Mouse (Mus musculus) liver, embryonic 12.5 days (tissue): ENCODE data around the gene Cd99l2. TPM values are rescaled to one million over a fixed set of nuclear protein-coding genes. Genes with fewer than 3 reads are reported as not detected.

Experiments
- ATAC-seq: fragments of 200-750 bp; cut with Nextera tagmentation; 2 replicates; pipeline ENCODE4 v1.8.0; 2017; ENCODE audit warnings: moderate number of reproducible peaks, mild to moderate bottlenecking, moderate library complexity
- H3K27ac ChIP-seq: fragments of 300-500 bp; sonication (generic); 2 replicates; pipeline ENCODE4 v1.5.1; 2016; ENCODE audit warnings: mild to moderate bottlenecking
- H3K27me3 ChIP-seq: fragments of 300-500 bp; sonication (generic); replicated peaks from 2 replicates; pipeline ENCODE4 v1.6.1; 2016; ENCODE audit warnings: mild to moderate bottlenecking, moderate library complexity
- H3K36me3 ChIP-seq: fragments of 300-500 bp; sonication (generic); 2 replicates; pipeline ENCODE4 v1.6.1; 2016; ENCODE audit warnings: mild to moderate bottlenecking, moderate library complexity
- H3K4me1 ChIP-seq: fragments of 300-500 bp; sonication (generic); 2 replicates; pipeline ENCODE4 v1.6.1; 2016
- H3K4me2 ChIP-seq: fragments of 300-500 bp; sonication (generic); 2 replicates; pipeline ENCODE4 v1.6.1; 2016; ENCODE audit warnings: mild to moderate bottlenecking, moderate library complexity
- H3K4me3 ChIP-seq: fragments of 300-500 bp; sonication (generic); 2 replicates; pipeline ENCODE4 v1.5.1; 2016; ENCODE audit warnings: mild to moderate bottlenecking, moderate library complexity
- H3K9ac ChIP-seq: fragments of 300-500 bp; sonication (generic); 2 replicates; pipeline ENCODE4 v1.6.1; 2016; ENCODE audit warnings: mild to moderate bottlenecking, moderate library complexity
- H3K9me3 ChIP-seq: fragments of 300-500 bp; sonication (generic); replicated peaks from 2 replicates; pipeline ENCODE4 v1.6.1; 2016; ENCODE audit warnings: mild to moderate bottlenecking, moderate library complexity
- WGBS: fragments of 180-500 bp; shearing (Covaris S2); methylation state at CpG from one replicate; pipeline ENCODE4 v1.1.7; 2016; ENCODE audit not compliant: insufficient replicate concordance; 5-methylcytosine and 5-hydroxymethylcytosine counted together
- polyA plus RNA-seq: library from polyadenylated mRNA; unstranded; fragments of >200 nt; fragmentation: Nextera tagmentation; extraction: Ambion mirVana; gene quantifications from 2 replicates; pipeline ENCODE4 v1.2.1, GENCODE M21; 2016

The Cd99l2 gene
- polyA plus RNA-seq, 1 experiment from 2014 or later, result 13.8 TPM

GRCm38 (mm10) chrX:71464138-71464826 lies 28.4 kb downstream of the Cd99l2 start:
- no peaks in the 10 kb centered on the region for H3K27me3 ChIP-seq
- no peak overlapping the region for H3K4me2 ChIP-seq
- H3K9ac ChIP-seq, result no peak overlapping the region
- no peaks in the 10 kb centered on the region for H3K9me3 ChIP-seq
- peaks cover 40% of the 10 kb centered on the region for H3K4me1 ChIP-seq
- no peak overlapping the region for H3K4me3 ChIP-seq
- no peak for ATAC-seq
- 73% methylated on average over 7 of the region's 7 CpGs for WGBS
- H3K36me3 ChIP-seq, result no peaks in the 10 kb centered on the region
- no peak overlapping the region for H3K27ac ChIP-seq

- no peaks in the 10 kb centered on the region for H3K9me3 ChIP-seq
- no peak overlapping the region for H3K27ac ChIP-seq
- no peak overlapping the region for H3K9ac ChIP-seq
- no peaks in the 10 kb centered on the region for H3K4me1 ChIP-seq
- 75% methylated on average over 6 of the region's 6 CpGs for WGBS
- no peak overlapping the region for H3K4me3 ChIP-seq
- no peak overlapping the region for H3K4me2 ChIP-seq
- no peaks in the 10 kb centered on the region for H3K36me3 ChIP-seq
- no peak for ATAC-seq
- no peaks in the 10 kb centered on the region for H3K27me3 ChIP-seq
Observed at GRCm38 (mm10) chrX:71456078-71456737, 36.4 kb downstream of the Cd99l2 start.

- no peak overlapping the region for H3K9ac ChIP-seq
- H3K9me3 ChIP-seq, result no peaks in the 10 kb centered on the region
- ATAC-seq, result no peak
- no peak overlapping the region for H3K4me3 ChIP-seq
- H3K4me2 ChIP-seq, result no peak overlapping the region
- H3K36me3 ChIP-seq, result peaks cover 20% of the 10 kb centered on the region
- no peaks in the 10 kb centered on the region for H3K4me1 ChIP-seq
- 57% methylated on average over 5 of the region's 5 CpGs for WGBS
- H3K27me3 ChIP-seq, result no peaks in the 10 kb centered on the region
- no peak overlapping the region for H3K27ac ChIP-seq
Observed at GRCm38 (mm10) chrX:71442916-71443315, 49.7 kb downstream of the Cd99l2 start.

GRCm38 (mm10) chrX:71439473-71439872 lies 53.2 kb downstream of the Cd99l2 start:
- Histone ChIP-seq H3K27me3 (no peaks in the 10 kb centered on the region; the same call in 1 of the 2 replicates), H3K4me3 (no peak overlapping the region), H3K9ac (no peak overlapping the region), H3K9me3 (no peaks in the 10 kb centered on the region), H3K27ac (no peak overlapping the region), H3K36me3 (peaks cover 23% of the 10 kb centered on the region), H3K4me2 (no peak overlapping the region), H3K4me1 (no peaks in the 10 kb centered on the region)
- WGBS, result 55% methylated on average over 6 of the region's 6 CpGs
- no peak for ATAC-seq

GRCm38 (mm10) chrX:71435542-71435941 lies 57.1 kb downstream of the Cd99l2 start:
- Histone ChIP-seq H3K36me3 (peaks cover 19% of the 10 kb centered on the region), H3K27ac (no peak overlapping the region), H3K4me1 (peaks cover 6% of the 10 kb centered on the region), H3K27me3 (no peaks in the 10 kb centered on the region; the same call in 1 of the 2 replicates), H3K4me3 (no peak overlapping the region), H3K9ac (no peak overlapping the region), H3K4me2 (no peak overlapping the region), H3K9me3 (no peaks in the 10 kb centered on the region)
- 77% methylated on average over 2 of the region's 2 CpGs for WGBS
- ATAC-seq, result no peak

GRCm38 (mm10) chrX:71434860-71435259 lies 57.8 kb downstream of the Cd99l2 start:
- Histone ChIP-seq H3K9me3 (no peaks in the 10 kb centered on the region), H3K4me1 (peaks cover 6% of the 10 kb centered on the region), H3K4me2 (no peak overlapping the region), H3K27ac (no peak overlapping the region), H3K9ac (no peak overlapping the region), H3K27me3 (no peaks in the 10 kb centered on the region; the same call in 1 of the 2 replicates), H3K36me3 (peaks cover 16% of the 10 kb centered on the region), H3K4me3 (no peak overlapping the region)
- no peak for ATAC-seq
- WGBS, result 79% methylated on average over 8 of the region's 8 CpGs

GRCm38 (mm10) chrX:71434448-71434847 lies 58.2 kb downstream of the Cd99l2 start:
- ATAC-seq, result no peak
- H3K4me2 ChIP-seq, result no peak overlapping the region
- no peak overlapping the region for H3K9ac ChIP-seq
- H3K4me3 ChIP-seq, result no peak overlapping the region
- peaks cover 12% of the 10 kb centered on the region for H3K36me3 ChIP-seq
- H3K27ac ChIP-seq, result no peak overlapping the region
- WGBS, result 90% methylated on average over 1 of the region's 1 CpGs
- peaks cover 6% of the 10 kb centered on the region for H3K4me1 ChIP-seq
- H3K9me3 ChIP-seq, result no peaks in the 10 kb centered on the region
- H3K27me3 ChIP-seq, result no peaks in the 10 kb centered on the region; the same call in 1 of the 2 replicates

- Histone ChIP-seq H3K9ac (no peak overlapping the region), H3K27ac (no peak overlapping the region), H3K9me3 (no peaks in the 10 kb centered on the region), H3K4me1 (peaks cover 19% of the 10 kb centered on the region), H3K27me3 (no peaks in the 10 kb centered on the region), H3K36me3 (peaks cover 5% of the 10 kb centered on the region; the same call in 1 of the 2 replicates), H3K4me3 (no peak overlapping the region), H3K4me2 (no peak overlapping the region)
- WGBS, result 80% methylated on average over 5 of the region's 5 CpGs
- ATAC-seq, result no peak
Observed at GRCm38 (mm10) chrX:71430900-71431299, 61.7 kb downstream of the Cd99l2 start.

- H3K4me2 ChIP-seq, result no peak overlapping the region
- no peaks in the 10 kb centered on the region for H3K27me3 ChIP-seq
- H3K4me1 ChIP-seq, result peaks cover 22% of the 10 kb centered on the region
- H3K9me3 ChIP-seq, result no peaks in the 10 kb centered on the region
- peak; percentile 65; the same call in 1 of the 2 replicates for ATAC-seq
- H3K36me3 ChIP-seq, result peaks cover 11% of the 10 kb centered on the region; the same call in 1 of the 2 replicates
- H3K27ac ChIP-seq, result no peak overlapping the region
- H3K9ac ChIP-seq, result no peak overlapping the region
- no peak overlapping the region for H3K4me3 ChIP-seq
Observed at GRCm38 (mm10) chrX:71427491-71427890, 65.2 kb downstream of the Cd99l2 start.

GRCm38 (mm10) chrX:71425746-71426519 lies 66.7 kb downstream of the Cd99l2 start:
- Histone ChIP-seq H3K27ac (no peak overlapping the region), H3K9ac (no peak overlapping the region), H3K9me3 (no peaks in the 10 kb centered on the region), H3K27me3 (0 out of 2 replicates have a peak, but pooled peaks cover 6% of the 10 kb centered on the region), H3K4me1 (peaks cover 16% of the 10 kb centered on the region), H3K4me2 (no peak overlapping the region), H3K4me3 (no peak overlapping the region), H3K36me3 (peaks cover 17% of the 10 kb centered on the region; the same call in 1 of the 2 replicates)
- WGBS, result 44% methylated on average over 9 of the region's 9 CpGs
- ATAC-seq, result peak; percentile 44

GRCm38 (mm10) chrX:71424852-71425251 lies 67.8 kb downstream of the Cd99l2 start:
- no peak for ATAC-seq
- peaks cover 17% of the 10 kb centered on the region; the same call in 1 of the 2 replicates for H3K36me3 ChIP-seq
- 0 out of 2 replicates have a peak, but pooled peaks cover 6% of the 10 kb centered on the region for H3K27me3 ChIP-seq
- no peak overlapping the region for H3K27ac ChIP-seq
- no peak overlapping the region for H3K4me2 ChIP-seq
- WGBS, result 57% methylated on average over 1 of the region's 1 CpGs
- H3K4me3 ChIP-seq, result no peak overlapping the region
- no peaks in the 10 kb centered on the region for H3K9me3 ChIP-seq
- no peak overlapping the region for H3K9ac ChIP-seq
- H3K4me1 ChIP-seq, result peaks cover 16% of the 10 kb centered on the region

- no peak for ATAC-seq
- no peaks in the 10 kb centered on the region for H3K9me3 ChIP-seq
- peaks cover 11% of the 10 kb centered on the region; the same call in 1 of the 2 replicates for H3K36me3 ChIP-seq
- no peak overlapping the region for H3K9ac ChIP-seq
- no peak overlapping the region for H3K4me3 ChIP-seq
- WGBS, result 80% methylated on average over 4 of the region's 4 CpGs
- no peak overlapping the region for H3K27ac ChIP-seq
- H3K4me2 ChIP-seq, result no peak overlapping the region
- H3K27me3 ChIP-seq, result no peaks in the 10 kb centered on the region
- no peaks in the 10 kb centered on the region for H3K4me1 ChIP-seq
Observed at GRCm38 (mm10) chrX:71413616-71414015, 79.0 kb downstream of the Cd99l2 start.
